Mouse (Mus musculus) heart, adult 2 months (tissue): ENCODE data around the gene Lrrc36. TPM values are rescaled to one million over a fixed set of nuclear protein-coding genes. Genes with fewer than 3 reads are reported as not detected.

ENCODE experiments used
- DNase-seq, 2 experiments: peaks; one replicate each; pipeline ENCODE4 v3.0.0; 2021
- H3K27ac ChIP-seq: fragments of 200-600 bp; 2 replicates; pipeline ENCODE4 v1.8.1; 2022
- H3K27me3 ChIP-seq: fragments of 200-500 bp; 2 replicates; pipeline ENCODE4 v1.6.1; 2012; ENCODE audit warnings: mild to moderate bottlenecking, low read length, inconsistent platforms, mixed read lengths; ENCODE audit not compliant: control insufficient read depth, insufficient read depth
- H3K36me3 ChIP-seq: fragments of 200-500 bp; 2 replicates; pipeline ENCODE4 v1.6.1; 2012; ENCODE audit warnings: low read length, inconsistent platforms; ENCODE audit not compliant: control insufficient read depth, insufficient read depth
- H3K4me1 ChIP-seq: fragments of 200-500 bp; 2 replicates; pipeline ENCODE4 v1.6.1; 2011; ENCODE audit warnings: low read length; ENCODE audit not compliant: control insufficient read depth, insufficient read depth
- H3K4me3 ChIP-seq: fragments of 200-600 bp; 2 replicates; pipeline ENCODE4 v1.8.1; 2022
- H3K79me2 ChIP-seq: fragments of 200-500 bp; replicated peaks from 2 replicates; pipeline ENCODE4 v1.6.1; 2012; ENCODE audit warnings: mild to moderate bottlenecking, inconsistent platforms, low read length, moderate library complexity, mixed read lengths; ENCODE audit not compliant: control insufficient read depth, insufficient read depth
- H3K9ac ChIP-seq: fragments of 200-500 bp; 2 replicates; pipeline ENCODE4 v1.6.1; 2012; ENCODE audit warnings: low read depth, mild to moderate bottlenecking, control low read depth, inconsistent platforms, low read length, mixed read lengths
- CTCF ChIP-seq: fragments of 200-600 bp; IDR thresholded peaks from 2 replicates; pipeline ENCODE4 v1.8.1; 2022; ENCODE audit warnings: antibody characterized with exemption, mild to moderate bottlenecking, moderate library complexity
- EP300 ChIP-seq: fragments of 200-500 bp; IDR thresholded peaks from 2 replicates; pipeline ENCODE4 v1.6.1; 2011; ENCODE audit warnings: low read depth, low read length, control low read depth; ENCODE audit not compliant: insufficient read depth
- POLR2A ChIP-seq: fragments of 200-500 bp; IDR thresholded peaks from 2 replicates; pipeline ENCODE4 v1.6.1; 2011; ENCODE audit warnings: mild to moderate bottlenecking, low read depth, low read length, control low read depth; ENCODE audit not compliant: insufficient read depth
- WGBS: fragments of 180-500 bp; shearing (Covaris S2); methylation state at CpG from one replicate; pipeline ENCODE4 v1.1.7; 2018; 5-methylcytosine and 5-hydroxymethylcytosine counted together
- intact Hi-C: fragments of 180-260 bp; cut with DNase I; formaldehyde crosslinking; loops from one replicate; pipeline ENCODE4 v1.15.1; 2025
- polyA plus RNA-seq: library from polyadenylated mRNA; depleted of rRNA; stranded (reverse); fragments of >200 nt; gene quantifications from 2 replicates; pipeline ENCODE4 v1.2.3, GENCODE M21; 2012; rRNA removed
- total RNA-seq, 2 experiments: library from RNA; stranded (reverse); gene quantifications; 2 replicates each; pipeline ENCODE4 v1.2.3; 2021

Gene Lrrc36
- total and polyA plus RNA-seq, 3 experiments = 0.45 to 0.94 (median 0.47) TPM

- WGBS = 57% methylated on average over 12 of the region's 12 CpGs
- DNase-seq = no peak
- no peaks in the 10 kb centered on the region for H3K79me2 ChIP-seq
- H3K4me1 ChIP-seq = peaks cover 5% of the 10 kb centered on the region
- H3K4me3 ChIP-seq = no peak overlapping the region
- intact Hi-C loops = no loop called here
- TF ChIP-seq CTCF (no peak), POLR2A (no peak), EP300 (no peak)
- no peaks in the 10 kb centered on the region for H3K36me3 ChIP-seq
- H3K9ac ChIP-seq = no peak overlapping the region; the same call in 1 of the 2 replicates
- no peak overlapping the region for H3K27ac ChIP-seq
- H3K27me3 ChIP-seq = no peaks in the 10 kb centered on the region
Measured at GRCm38 (mm10) chr8:105509997-105510735, 96.8 kb downstream of the Lrrc36 start.

Other genes starting within 250 kb of the Lrrc36 start
- gene Cbfb, start 242.9 kb upstream of the Lrrc36 start, total RNA-seq = 10 to 100 TPM; 23.1 to 23.8 TPM
- gene Cbfb, start 242.9 kb upstream of the Lrrc36 start, polyA plus RNA-seq = 6.4 and 11.0 TPM in 2 replicates
- 10 to 100 TPM; 19.2 to 20.3 TPM for gene D230025D16Rik, start 188.4 kb upstream of the Lrrc36 start, total RNA-seq
- 16.5 and 23.7 TPM in 2 replicates for gene D230025D16Rik, start 188.4 kb upstream of the Lrrc36 start, polyA plus RNA-seq
- 1 to 10 TPM; 3.5 to 5.2 TPM for gene B3gnt9, start 158.4 kb upstream of the Lrrc36 start, total RNA-seq
- gene B3gnt9, start 158.4 kb upstream of the Lrrc36 start, polyA plus RNA-seq = 7.1 and 8.5 TPM in 2 replicates
- 1 to 10 TPM; 3.9 to 4.9 TPM for gene Tradd, start 149.0 kb upstream of the Lrrc36 start, total RNA-seq
- 4.3 and 4.6 TPM in 2 replicates for gene Tradd, start 149.0 kb upstream of the Lrrc36 start, polyA plus RNA-seq
- gene Fbxl8, start 148.9 kb upstream of the Lrrc36 start, total RNA-seq = 1 to 10 TPM; 1.8 to 2.5 TPM
- gene Fbxl8, start 148.9 kb upstream of the Lrrc36 start, polyA plus RNA-seq = 3.6 and 4.1 TPM in 2 replicates
- 1 to 10 TPM; 2.7 to 3.9 TPM for gene Hsf4, start 143.8 kb upstream of the Lrrc36 start, total RNA-seq
- gene Hsf4, start 143.8 kb upstream of the Lrrc36 start, polyA plus RNA-seq = 4.3 and 5.4 TPM in 2 replicates
- gene Nol3, start 137.4 kb upstream of the Lrrc36 start, total RNA-seq = 10 to 100 TPM; 19.7 to 23.0 TPM
- gene Nol3, start 137.4 kb upstream of the Lrrc36 start, polyA plus RNA-seq = 17.3 and 19.1 TPM in 2 replicates
- gene 4931428F04Rik, start 123.7 kb upstream of the Lrrc36 start, total RNA-seq = 1 to 10 TPM; 1.1 to 1.2 TPM
- gene 4931428F04Rik, start 123.7 kb upstream of the Lrrc36 start, polyA plus RNA-seq = 2.1 and 3.5 TPM in 2 replicates
- gene Exoc3l, start 117.5 kb upstream of the Lrrc36 start, total RNA-seq = 1 to 10 TPM; 3.9 to 4.7 TPM
- 10.5 and 11.8 TPM in 2 replicates for gene Exoc3l, start 117.5 kb upstream of the Lrrc36 start, polyA plus RNA-seq
- gene E2f4, start 115.9 kb upstream of the Lrrc36 start, total RNA-seq = 10 to 100 TPM; 21.1 to 21.5 TPM
- gene E2f4, start 115.9 kb upstream of the Lrrc36 start, polyA plus RNA-seq = 61.8 and 62.8 TPM in 2 replicates
- under 1 TPM; 0.70 to 0.73 TPM for gene Elmo3, start 108.0 kb upstream of the Lrrc36 start, total RNA-seq
- 2.8 and 3.5 TPM in 2 replicates for gene Elmo3, start 108.0 kb upstream of the Lrrc36 start, polyA plus RNA-seq
- gene Lrrc29, start 87.3 kb upstream of the Lrrc36 start, total RNA-seq = 1 to 10 TPM in 1 of 2 experiments, under 1 TPM in 1; 0.93 to 1.1 TPM
- 1.6 and 2.2 TPM in 2 replicates for gene Lrrc29, start 87.3 kb upstream of the Lrrc36 start, polyA plus RNA-seq
- 10 to 100 TPM; 24.1 to 26.6 TPM for gene Tmem208, start 87.2 kb upstream of the Lrrc36 start, total RNA-seq
- 43.6 and 51.9 TPM in 2 replicates for gene Tmem208, start 87.2 kb upstream of the Lrrc36 start, polyA plus RNA-seq
- gene Fhod1, start 65.6 kb upstream of the Lrrc36 start, total RNA-seq = 1 to 10 TPM; 4.4 to 6.9 TPM
- 14.2 and 17.3 TPM in 2 replicates for gene Fhod1, start 65.6 kb upstream of the Lrrc36 start, polyA plus RNA-seq
- under 1 TPM; 0.36 to 0.37 TPM for gene Slc9a5, start 64.7 kb upstream of the Lrrc36 start, total RNA-seq
- 1.7 and 2.1 TPM in 2 replicates for gene Slc9a5, start 64.7 kb upstream of the Lrrc36 start, polyA plus RNA-seq
- under 1 TPM in 1 of 2 experiments, not detected in 1; 0.10 TPM for gene Plekhg4, start 40.3 kb upstream of the Lrrc36 start, total RNA-seq
- 0.20 and 0.29 TPM in 2 replicates for gene Plekhg4, start 40.3 kb upstream of the Lrrc36 start, polyA plus RNA-seq
- gene Kctd19, start 69 bp upstream of the Lrrc36 start, total RNA-seq = under 1 TPM; 0.13 to 0.25 TPM
- gene Kctd19, start 69 bp upstream of the Lrrc36 start, polyA plus RNA-seq = 0.08 and 0.15 TPM in 2 replicates
- gene Tppp3, start 58.0 kb downstream of the Lrrc36 start, total RNA-seq = 10 to 100 TPM; 35.0 to 48.8 TPM
- gene Tppp3, start 58.0 kb downstream of the Lrrc36 start, polyA plus RNA-seq = 73.7 and 89.2 TPM in 2 replicates
- 10 to 100 TPM; 13.0 to 13.3 TPM for gene Zdhhc1, start 83.3 kb downstream of the Lrrc36 start, total RNA-seq
- gene Zdhhc1, start 83.3 kb downstream of the Lrrc36 start, polyA plus RNA-seq = 37.5 and 40.5 TPM in 2 replicates
- under 1 TPM in 1 of 2 experiments, not detected in 1; 0.23 TPM for gene Hsd11b2, start 105.2 kb downstream of the Lrrc36 start, total RNA-seq
- 0.08 and 0.32 TPM in 2 replicates for gene Hsd11b2, start 105.2 kb downstream of the Lrrc36 start, polyA plus RNA-seq
- gene Atp6v0d1, start 152.5 kb downstream of the Lrrc36 start, total RNA-seq = 10 to 100 TPM; 46.4 to 48.9 TPM
- gene Atp6v0d1, start 152.5 kb downstream of the Lrrc36 start, polyA plus RNA-seq = 61.7 and 69.0 TPM in 2 replicates
- 10 to 100 TPM; 42.5 to 51.6 TPM for gene Ripor1, start 191.7 kb downstream of the Lrrc36 start, total RNA-seq
- gene Ripor1, start 191.7 kb downstream of the Lrrc36 start, polyA plus RNA-seq = 39.2 TPM in 2 replicates
- 10 to 100 TPM; 41.4 to 41.9 TPM for gene Ctcf, start 223.0 kb downstream of the Lrrc36 start, total RNA-seq
- gene Ctcf, start 223.0 kb downstream of the Lrrc36 start, polyA plus RNA-seq = 9.3 and 13.6 TPM in 2 replicates
- not detected for gene Agrp, start 223.8 kb downstream of the Lrrc36 start, total RNA-seq
- 0.31 TPM in 1 of 2 replicates, not detected in the other for gene Agrp, start 223.8 kb downstream of the Lrrc36 start, polyA plus RNA-seq